Mouse (Mus musculus): ENCODE results near the gene Prm1.
"Not testable (repeated sequence)": the region's sequence is repeated elsewhere in the genome, so short reads cannot be mapped to it uniquely, and the experiment has no call there.

Gene Prm1

GRCm38 (mm10) chr16:10805789-10806527 is at the start of gene Prm1:
TSS of gene Prm1 (minus strand) at chr16:10805839.
- no peak for DNase-seq (ENCODE audit: low spot score)

- DNase-seq (ENCODE audit: low spot score): not testable (repeated sequence)
Observed at GRCm38 (mm10) chr16:10852216-10852615, 46.6 kb upstream of the Prm1 start.

GRCm38 (mm10) chr16:10850905-10851304 is 45.3 kb upstream of the Prm1 start:
- no peak for DNase-seq (ENCODE audit: low spot score)

GRCm38 (mm10) chr16:10849965-10850861 is 44.6 kb upstream of the Prm1 start:
- DNase-seq (ENCODE audit: low spot score): no peak

- DNase-seq (ENCODE audit: low spot score): no peak
Observed at GRCm38 (mm10) chr16:10846503-10846902, 40.9 kb upstream of the Prm1 start.

DNA sequence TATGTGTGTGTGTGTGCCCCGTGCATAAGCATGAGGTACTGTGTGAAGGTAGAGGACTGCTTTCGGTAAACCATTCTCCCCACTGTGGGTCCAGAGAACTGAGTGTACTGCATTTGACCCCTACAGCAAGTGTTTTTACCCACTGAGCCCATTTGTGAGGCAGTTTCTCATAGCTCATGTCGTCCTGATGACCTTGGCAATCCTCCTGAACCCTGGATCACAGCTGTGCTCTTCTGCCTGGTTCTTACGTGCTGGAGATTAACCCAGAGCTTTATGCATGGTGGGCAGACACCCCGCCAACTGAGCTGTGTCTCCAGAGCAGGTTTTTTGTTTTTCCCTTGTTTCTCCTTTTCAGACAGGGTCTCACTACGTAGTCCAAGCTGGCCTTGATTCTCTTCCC is 40.3 kb upstream of the Prm1 start:
- DNase-seq (ENCODE audit: low spot score): no peak

GRCm38 (mm10) chr16:10844319-10844670 is 38.7 kb upstream of the Prm1 start:
- DNase-seq (ENCODE audit: low spot score): no peak

- DNase-seq (ENCODE audit: low spot score): peak; percentile 34
Observed at GRCm38 (mm10) chr16:10843486-10844318, 38.1 kb upstream of the Prm1 start.

- DNase-seq (ENCODE audit: low spot score): no peak
Observed at GRCm38 (mm10) chr16:10842282-10842855, 36.7 kb upstream of the Prm1 start.

DNA sequence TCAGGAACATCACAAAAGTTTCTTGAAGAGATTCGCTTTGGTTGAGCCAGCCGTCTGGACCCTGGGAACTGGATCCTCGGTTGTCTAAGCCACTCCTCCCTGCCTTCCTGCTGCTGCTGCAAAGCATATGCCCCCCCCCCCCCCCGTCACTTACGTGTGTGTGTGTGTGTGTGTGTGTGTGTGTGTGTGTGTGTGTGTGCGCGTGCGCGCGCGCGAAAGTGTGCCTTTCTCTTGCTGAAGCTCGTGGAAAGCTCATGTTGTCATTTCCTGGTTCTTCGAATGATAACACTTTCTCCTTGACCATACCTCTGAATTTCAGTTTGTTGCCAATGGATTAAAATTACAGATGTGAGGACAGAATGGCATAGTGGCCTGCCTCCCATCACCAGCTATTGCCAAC is 34.4 kb upstream of the Prm1 start:
- DNase-seq (ENCODE audit: low spot score): no peak

DNA sequence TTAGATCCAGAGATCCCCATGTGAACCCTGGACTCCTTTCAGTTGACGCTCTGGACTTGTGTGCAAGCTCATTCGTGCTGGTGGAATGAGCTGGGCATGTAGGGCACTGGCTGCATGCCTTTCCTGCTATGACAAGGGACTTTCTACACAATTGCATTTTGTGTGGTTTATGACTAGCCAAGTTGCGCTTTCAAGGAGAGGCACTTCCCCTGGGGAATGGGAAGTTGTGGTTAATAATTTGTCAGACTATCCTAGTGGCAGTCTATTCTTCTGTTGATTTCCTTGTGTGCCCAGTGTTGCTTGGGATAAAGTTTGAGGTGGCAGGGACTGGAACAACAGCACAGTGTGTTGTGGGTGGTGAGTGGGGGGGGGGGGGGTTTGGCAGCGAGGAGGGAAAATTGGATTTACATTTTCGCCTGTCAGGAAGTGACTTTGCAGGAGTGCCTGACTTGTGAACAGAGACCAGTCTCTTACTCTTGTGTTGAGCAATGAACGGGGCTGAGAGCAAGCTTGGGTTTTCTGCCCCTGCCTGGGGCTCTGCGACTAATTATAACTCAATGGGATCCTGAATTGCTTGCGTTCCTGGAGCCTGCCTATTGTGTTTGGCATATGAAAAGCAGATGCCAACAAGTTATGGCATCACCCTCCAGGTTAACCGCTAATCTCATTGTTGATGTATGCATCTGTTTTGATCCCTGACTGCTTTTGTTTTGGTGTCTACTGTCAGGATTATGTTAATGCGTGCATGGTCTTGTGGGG is 33.0 kb upstream of the Prm1 start:
- no peak for DNase-seq (ENCODE audit: low spot score)

DNA sequence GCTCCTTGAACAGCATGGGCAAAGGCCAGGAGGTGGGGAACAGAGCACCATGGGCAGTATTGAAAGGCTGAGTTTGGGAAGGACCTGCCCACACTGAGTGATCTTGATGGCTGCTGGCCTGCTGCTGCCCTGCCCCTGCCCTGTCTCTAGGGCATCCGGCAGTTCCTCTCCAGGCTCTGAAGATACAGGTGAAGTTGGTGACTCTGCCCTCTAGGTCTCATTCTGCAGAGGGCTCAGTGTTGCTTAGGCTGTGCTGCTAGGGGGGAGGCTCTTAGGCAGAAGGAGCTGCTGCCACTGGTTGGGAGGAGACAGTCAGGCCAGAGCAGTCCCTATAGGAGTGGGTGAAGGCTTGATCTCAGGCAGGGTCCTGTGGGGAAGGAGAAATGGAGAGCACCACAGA is 32.3 kb upstream of the Prm1 start:
- DNase-seq (ENCODE audit: low spot score): no peak

- no peak for DNase-seq (ENCODE audit: low spot score)
Observed at GRCm38 (mm10) chr16:10837250-10837649, 31.6 kb upstream of the Prm1 start.

DNA sequence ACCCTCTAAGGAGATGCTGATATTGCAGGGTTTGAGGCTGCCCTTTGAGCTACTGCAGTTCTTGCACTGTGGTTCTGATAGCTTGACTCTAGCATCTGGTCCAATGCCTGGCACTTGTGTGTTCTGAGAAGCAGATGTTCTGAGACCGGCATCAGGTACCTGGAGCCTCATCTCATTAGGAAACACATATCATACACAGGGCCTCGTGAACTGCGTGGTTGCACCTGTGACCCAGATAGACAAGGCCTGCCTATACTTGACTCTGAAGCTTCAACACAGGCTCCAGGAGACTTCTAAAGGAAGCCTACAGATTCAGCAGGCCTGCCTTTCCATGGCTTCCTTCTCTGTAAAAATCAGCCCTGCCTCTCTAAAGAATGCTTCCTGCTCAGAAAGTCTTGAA is 30.7 kb upstream of the Prm1 start:
- DNase-seq (ENCODE audit: low spot score): no peak

DNA sequence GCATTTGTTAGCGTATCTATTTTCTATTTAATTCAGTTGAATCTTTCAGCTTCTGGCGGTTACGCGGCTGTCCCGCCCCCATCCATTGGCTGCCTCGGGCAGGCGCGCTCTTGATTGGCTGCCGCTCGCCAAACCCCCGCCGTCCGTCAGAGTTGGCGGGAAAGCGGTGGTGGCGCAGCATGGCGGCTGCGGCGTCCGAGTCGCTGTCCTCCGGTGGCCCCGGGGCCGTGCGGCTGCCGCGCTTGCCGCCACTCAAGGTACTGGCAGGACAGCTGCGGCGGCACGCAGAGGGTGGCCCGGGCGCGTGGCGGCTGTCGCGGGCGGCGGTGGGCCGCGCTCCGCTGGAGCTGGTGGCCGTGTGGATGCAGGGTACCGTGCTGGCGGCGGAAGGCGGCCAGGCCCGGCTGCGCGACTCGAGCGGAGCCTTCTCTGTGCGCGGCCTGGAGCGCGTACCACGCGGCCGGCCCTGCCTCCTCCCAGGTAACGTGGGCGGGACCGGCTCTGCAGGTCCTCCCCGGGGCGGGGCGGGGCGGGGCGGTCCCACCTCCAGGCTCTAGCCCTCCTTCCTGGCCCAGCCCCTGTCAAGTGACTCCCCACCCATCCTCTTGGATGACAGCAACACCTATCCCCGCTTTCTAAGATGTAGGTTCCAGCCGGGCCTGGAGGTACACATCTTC is 29.4 kb upstream of the Prm1 start, which contains the start of gene Rmi2:
Gene Rmi2 (plus strand): TSS at position 149 of the 677 bp plus-strand sequence.
- peak; percentile 82 for DNase-seq (ENCODE audit: low spot score)

GRCm38 (mm10) chr16:10834542-10834910 is 28.9 kb upstream of the Prm1 start:
- DNase-seq (ENCODE audit: low spot score): no peak

DNA sequence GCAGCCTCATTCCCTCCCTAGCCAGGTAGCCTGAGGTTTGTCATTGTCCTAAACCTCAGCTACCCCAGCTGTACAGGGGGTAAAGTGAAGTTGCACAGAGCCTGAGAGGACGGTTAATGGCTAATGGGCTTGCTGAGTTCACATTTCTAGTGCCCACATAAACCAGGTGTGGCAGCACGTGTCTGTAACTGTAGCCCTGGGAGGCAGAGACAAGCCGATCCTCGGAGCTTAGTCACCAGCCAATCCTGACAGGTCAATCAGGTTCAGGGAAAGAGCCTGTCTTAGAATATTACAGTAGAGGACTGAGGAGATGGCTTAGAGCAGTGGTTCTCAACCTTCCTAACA is 22.8 kb upstream of the Prm1 start:
- no peak for DNase-seq (ENCODE audit: low spot score)

GRCm38 (mm10) chr16:10827766-10828460 is 22.3 kb upstream of the Prm1 start:
- DNase-seq (ENCODE audit: low spot score): no peak

GRCm38 (mm10) chr16:10827269-10827668 is 21.6 kb upstream of the Prm1 start:
- DNase-seq (ENCODE audit: low spot score): no peak

DNA sequence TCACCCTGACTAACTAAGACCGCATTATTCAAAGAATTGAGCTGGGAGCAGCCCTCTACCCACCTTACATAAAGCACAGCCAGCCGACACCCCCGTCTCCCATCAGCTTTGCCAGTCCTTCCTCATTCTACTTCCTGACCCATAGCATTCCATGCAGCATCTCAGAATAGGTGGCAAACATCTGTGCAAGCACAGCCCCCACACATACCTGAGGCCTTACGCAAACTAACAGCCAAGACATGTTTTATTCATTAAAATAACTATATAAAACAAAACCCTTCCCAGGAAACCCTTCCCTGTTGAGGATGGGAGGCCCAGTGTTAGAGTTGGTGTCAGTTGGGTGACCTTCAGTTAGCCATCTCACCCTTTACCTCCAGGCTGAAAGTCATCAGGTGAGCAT is 20.2 kb upstream of the Prm1 start:
- DNase-seq (ENCODE audit: low spot score): no peak
